Mouse (Mus musculus): ENCODE data around the gene Rc3h1.
"Not testable (repeated sequence)": the region's sequence is repeated elsewhere in the genome, so short reads cannot be mapped to it uniquely, and the experiment has no call there.

Rc3h1 gene

GRCm38 (mm10) chr1:160968643-160969042 lies 62.4 kb downstream of the Rc3h1 start:
- DNase-seq: no peak

GRCm38 (mm10) chr1:160978071-160978735 lies 72.0 kb downstream of the Rc3h1 start, which contains the start of gene Serpinc1:
Serpinc1 (plus strand) TSS chr1:160978585.
- DNase-seq: no peak

- DNase-seq: no peak
Observed at GRCm38 (mm10) chr1:160980021-160980420, 73.8 kb downstream of the Rc3h1 start.

- DNase-seq: no peak
Observed at GRCm38 (mm10) chr1:160980537-160981234, 74.5 kb downstream of the Rc3h1 start.

DNA sequence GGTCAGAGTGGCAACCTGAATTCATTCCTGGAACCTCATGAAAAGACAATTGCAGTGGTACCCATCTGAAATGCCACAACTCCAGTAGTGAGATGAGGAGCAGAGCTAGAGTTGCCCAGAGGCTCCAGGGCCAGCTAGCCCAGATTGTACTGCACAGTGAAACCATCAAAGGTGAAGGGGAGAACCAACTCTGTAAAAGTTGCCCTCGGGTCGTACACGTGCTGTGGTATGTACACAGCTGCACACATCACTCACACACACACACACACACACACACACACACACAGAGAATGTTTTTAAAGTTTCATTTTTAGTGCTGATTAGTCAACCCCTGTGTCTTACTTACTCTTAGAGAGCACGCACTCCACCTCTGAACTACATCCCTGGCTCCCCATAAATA lies 75.1 kb downstream of the Rc3h1 start:
- DNase-seq: no peak

GRCm38 (mm10) chr1:160982887-160983286 lies 76.7 kb downstream of the Rc3h1 start:
- no peak for DNase-seq

GRCm38 (mm10) chr1:160984731-160985130 lies 78.5 kb downstream of the Rc3h1 start:
- DNase-seq: not testable (repeated sequence)

- DNase-seq: no peak
Observed at GRCm38 (mm10) chr1:160985477-160985876, 79.3 kb downstream of the Rc3h1 start.

- peak; percentile 37 for DNase-seq
Observed at GRCm38 (mm10) chr1:160986881-160987635, 80.8 kb downstream of the Rc3h1 start.

GRCm38 (mm10) chr1:160989395-160989794 lies 83.2 kb downstream of the Rc3h1 start:
- no peak for DNase-seq

DNA sequence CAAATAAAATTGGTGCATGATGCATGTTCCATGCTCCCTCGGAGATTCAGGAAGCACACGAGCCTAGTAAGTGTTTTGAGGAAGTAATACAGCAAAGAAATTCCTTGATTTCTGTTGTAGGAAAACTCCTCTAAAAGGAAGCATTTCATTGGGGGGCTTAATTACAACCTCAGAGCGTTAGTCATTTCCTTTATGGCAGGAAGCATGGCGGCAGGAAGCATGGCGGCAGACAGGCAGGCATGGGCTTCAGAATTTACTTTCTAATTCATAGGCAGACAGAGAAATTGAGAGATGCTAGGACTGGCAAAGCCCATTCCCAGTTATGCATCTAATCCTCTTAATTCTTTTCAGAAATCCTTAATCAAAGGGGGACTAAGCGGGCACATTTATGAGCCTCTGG lies 87.6 kb downstream of the Rc3h1 start:
- DNase-seq: no peak

DNA sequence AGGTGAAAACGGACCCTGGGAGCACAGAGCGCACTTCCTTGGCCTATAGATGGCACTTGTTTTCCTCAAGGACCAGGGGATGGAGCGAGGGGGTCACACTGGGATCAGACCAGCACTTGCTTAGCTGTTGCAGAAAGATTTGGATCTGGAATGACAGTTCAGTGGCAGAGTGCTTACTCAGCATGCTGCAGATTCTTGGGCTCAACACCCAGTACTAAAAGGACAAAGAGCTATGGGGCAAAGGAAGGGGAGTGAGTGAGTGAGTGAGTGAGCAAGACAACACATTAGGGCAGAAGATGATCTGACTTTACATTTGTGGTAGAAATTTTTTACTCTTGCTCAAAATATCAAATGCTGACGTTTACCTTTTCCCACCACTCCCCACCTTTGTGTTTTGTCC lies 98.7 kb downstream of the Rc3h1 start:
- no peak for DNase-seq

DNA sequence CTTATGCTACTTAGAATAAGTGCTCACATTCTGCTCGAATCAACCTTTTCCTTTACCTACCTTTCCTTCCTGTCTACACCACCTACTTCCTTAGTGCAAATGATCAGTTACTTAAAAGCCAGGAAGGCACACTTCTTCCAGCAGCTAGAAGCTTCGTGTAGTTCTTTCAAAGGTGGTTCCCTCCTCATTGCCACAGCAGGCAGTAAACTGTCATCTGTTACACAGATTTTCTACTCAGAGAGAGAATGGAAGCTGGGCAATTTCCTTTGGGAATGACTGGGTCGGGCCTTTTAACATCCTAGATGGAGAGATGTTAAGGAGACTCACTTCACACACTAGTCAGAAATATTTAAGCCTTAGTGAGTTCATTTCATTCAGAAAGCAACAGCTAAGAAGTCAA lies 99.3 kb downstream of the Rc3h1 start:
- DNase-seq: no peak

DNA sequence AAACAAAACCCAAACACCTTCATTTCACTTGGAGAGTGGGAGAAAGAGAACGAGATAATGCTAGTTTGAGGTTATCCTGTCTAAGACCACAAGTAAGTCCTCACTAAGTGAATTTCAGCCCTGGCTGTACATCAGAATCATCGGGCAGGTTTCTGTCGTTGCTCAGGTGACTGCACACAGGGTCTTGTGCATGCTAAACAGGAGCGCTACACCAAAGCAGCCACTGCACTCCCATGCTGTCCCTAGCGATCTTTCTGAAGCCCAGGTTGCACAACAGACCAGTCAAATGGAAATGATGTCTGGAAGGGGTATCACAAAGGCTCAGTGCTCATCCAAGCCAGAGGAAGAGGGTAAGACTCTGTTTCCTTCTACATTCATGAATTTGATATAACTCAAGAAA lies 100.3 kb downstream of the Rc3h1 start:
- no peak for DNase-seq

GRCm38 (mm10) chr1:161008038-161008437 lies 101.8 kb downstream of the Rc3h1 start:
- DNase-seq: no peak

DNA sequence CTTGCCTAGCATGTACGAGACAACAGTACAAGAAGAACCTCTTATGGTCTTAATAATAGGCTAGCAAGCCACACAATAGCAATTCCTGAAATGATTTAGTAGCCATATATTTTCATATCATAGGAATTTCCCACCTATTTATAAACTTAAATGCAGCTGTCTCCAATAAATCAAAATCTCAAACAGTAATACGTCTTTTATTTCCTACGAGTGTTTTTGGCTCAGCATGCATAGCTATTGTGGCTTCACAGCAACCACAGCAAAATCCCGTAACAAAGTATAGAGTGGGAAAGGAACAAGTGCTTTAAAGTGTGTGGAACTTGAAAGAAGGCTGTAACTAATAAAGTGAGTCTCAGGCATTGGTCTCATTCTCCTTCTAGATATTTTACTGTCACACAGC lies 104.2 kb downstream of the Rc3h1 start:
- DNase-seq: no peak

GRCm38 (mm10) chr1:161016378-161016777 lies 110.2 kb downstream of the Rc3h1 start:
- DNase-seq: no peak

GRCm38 (mm10) chr1:161020051-161020450 lies 113.8 kb downstream of the Rc3h1 start:
- no peak for DNase-seq
